Mouse (Mus musculus) cerebellum, adult 11-12 months (tissue): Measurements from ENCODE around the gene Trrap.

Experiments
- DNase-seq: peaks from one replicate; pipeline ENCODE4 v3.0.0; 2022

Gene Trrap

DNA sequence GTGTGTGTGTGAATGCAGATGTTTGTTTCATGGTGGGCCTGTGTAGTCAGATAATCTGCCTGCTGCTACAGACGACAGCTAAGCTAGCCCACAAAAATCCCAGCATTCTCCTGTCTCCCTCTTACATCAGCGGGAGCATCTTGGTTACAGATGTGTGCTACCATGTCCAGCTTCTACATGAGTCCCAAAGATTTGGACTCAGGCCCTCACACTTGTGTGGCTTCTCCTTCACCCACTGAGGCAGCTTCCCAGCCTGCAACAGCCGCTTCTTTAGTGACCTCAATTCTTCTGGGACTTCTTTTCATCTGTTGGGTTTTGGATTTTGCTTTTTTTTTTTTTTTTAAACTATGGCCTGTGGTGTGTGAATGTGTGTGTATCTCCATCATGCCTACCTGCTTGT, 105.3 kb downstream of the Trrap start:
- DNase-seq, result no peak

- DNase-seq, result no peak
These were observed 107.7 kb downstream of the Trrap start for GRCm38 (mm10) chr5:144875227-144875626.

DNA sequence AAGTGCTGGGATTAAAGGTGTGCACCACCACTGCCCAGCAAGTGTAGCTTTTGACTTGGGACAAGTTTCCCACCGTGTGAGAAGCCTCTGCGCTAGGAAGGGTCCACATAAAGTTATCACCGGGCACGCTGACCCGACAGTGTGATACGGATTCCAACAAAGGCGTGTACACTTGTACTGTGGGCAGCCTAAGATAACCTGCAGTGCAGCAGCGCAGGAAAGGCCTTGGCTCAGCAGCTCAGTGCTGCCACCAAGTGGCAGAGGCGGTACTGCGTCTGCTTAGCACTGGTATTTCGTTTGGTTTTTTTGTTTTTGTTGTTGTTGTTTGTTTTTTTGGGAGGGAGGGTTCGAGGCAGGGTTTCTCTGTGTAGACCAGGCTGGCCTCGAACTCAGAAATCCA, 108.4 kb downstream of the Trrap start:
- DNase-seq, result peak; percentile 68

DNA sequence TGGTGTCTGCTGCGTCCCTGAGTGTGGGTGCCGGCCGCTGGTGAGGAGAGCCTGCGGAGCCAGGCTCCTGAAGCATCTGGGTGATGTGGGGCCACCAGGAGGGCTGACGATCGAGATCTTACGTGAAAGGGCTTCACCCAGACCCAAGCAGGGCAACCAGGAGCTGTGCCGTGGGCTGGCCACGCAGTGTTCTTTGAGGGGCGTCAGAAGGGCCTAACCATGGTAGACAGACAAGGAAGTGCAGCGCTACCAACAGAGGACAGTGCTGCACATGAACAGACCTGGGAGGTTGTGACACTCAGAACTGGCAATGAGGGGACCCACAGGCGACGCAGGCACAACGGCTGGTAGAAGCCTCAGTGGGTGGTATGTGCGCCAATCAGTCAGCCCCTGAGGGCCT, 109.5 kb downstream of the Trrap start:
- no peak for DNase-seq

DNA sequence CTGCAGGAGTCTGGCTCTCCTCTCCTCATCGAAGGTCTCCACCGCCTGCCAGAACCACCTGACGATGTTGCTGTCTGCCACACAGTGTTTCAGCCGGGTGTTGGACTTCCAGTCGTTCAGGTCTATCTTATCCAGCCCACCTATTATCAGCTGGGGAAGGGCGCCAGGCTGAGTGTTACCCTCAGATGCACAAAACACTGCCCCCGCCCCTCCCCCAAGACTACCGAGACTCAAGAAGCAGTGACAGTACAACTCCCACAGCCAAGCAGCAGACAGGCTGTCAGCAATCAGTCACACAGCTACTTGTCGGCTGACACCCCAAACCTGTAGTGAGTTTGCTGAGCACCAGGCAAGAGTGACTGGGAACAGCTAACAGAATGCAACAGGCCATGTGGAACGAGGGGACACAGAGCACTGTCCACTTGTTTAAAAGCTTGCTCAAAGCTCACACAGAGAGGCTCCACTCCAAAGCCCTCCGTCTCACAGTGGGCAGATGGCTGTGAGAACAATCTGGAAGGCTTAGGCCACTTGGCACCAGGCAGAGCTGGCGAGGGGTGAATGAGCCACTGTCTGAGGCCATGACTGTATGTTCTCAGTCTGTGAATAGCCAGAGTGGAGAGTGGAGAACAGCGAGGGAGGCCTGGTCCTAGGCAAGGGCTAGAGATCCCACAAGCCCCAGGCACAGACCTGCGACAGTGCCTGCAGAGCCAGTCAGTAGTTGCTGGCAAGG, 114.3 kb downstream of the Trrap start:
- peak; percentile 84 for DNase-seq

GRCm38 (mm10) chr5:144884629-144885217, 117.2 kb downstream of the Trrap start:
- no peak for DNase-seq

GRCm38 (mm10) chr5:144885968-144886650, 118.6 kb downstream of the Trrap start:
- no peak for DNase-seq

GRCm38 (mm10) chr5:144891276-144891675, 123.7 kb downstream of the Trrap start:
- no peak for DNase-seq

- no peak for DNase-seq
These were observed 130.3 kb downstream of the Trrap start for GRCm38 (mm10) chr5:144897881-144898280.

DNA sequence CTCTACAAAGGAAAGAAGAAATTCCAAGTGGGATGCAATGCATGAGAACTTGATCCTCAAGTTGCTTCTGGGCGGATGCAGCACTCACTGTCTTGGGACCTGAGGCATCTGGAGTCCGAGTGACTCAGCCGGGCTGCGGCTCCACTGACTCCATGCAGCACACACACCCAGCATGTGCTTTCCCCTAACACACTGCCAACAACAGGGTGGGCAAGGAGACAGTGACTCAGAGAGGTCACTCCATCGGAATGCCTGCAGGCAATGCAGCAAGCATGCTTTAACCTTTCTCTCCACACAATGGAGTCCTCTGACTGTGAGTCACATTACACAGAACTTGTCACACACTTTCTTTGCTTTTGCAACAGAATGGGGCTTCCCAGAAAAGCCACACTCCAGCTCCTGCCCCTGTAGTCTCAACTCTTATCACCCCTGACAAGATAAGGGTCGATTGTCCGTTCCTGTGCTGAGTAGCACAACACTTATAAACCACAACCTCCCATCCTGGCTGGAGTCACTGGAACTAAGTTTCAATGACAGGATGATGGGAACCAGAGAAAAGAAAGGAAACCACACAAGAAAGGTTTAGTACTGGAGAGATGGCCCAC, 131.0 kb downstream of the Trrap start:
- no peak for DNase-seq

DNA sequence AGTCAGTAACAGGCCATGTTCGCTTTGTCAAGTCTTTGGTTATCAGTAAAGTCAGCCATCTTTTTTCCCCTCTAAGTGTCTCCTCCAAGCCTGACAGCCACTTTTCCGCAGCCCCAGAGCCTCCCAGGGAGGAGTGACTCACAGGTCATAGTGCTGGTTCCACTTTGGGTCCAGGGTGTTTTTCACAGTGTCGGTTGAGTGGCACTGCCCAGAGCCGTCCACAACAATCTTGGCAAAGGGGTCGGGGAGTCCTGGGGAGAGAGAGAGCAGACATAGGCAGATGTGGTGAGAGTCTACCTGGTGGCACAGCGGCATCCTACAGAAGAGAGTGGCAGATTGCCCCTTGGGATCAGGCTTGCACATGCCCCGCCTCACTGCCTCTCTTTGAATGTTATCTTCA, 133.5 kb downstream of the Trrap start:
- DNase-seq, result no peak

DNA sequence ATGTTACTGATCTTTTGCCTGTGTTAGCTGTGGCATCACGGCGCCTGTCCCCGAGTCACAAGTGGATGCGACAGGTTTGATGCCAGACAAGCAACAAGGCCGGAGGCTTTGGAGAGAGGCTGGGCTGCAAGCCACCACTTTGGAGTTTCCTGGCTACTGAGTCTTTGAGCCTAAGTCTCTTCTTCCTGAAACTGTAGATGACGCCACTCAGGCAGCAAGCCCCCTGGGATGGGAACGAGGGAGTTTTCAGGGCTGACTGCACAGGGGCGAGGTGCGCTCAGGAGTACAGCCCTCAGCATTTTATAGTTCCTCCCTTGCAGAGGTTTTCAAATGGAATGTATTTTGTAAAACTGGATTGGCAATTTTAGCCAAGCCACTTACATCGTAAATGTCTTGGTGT, 134.3 kb downstream of the Trrap start:
- DNase-seq, result no peak

- DNase-seq, result no peak
These were observed 137.0 kb downstream of the Trrap start for GRCm38 (mm10) chr5:144904356-144905134.

- no peak for DNase-seq
These were observed 140.1 kb downstream of the Trrap start for GRCm38 (mm10) chr5:144907591-144907990.
